Mouse (Mus musculus): ENCODE data around the gene Tmprss13.

- TF ChIP-seq CTCF (IDR thresholded peaks at IDR 0.05; ENCODE audit: borderline replicate concordance, control insufficient read depth, extremely low read depth, insufficient read depth, low read length, poor library complexity) (no peak), POLR2A (IDR thresholded peaks at IDR 0.05; ENCODE audit: control insufficient read depth, extremely low read depth, insufficient read depth, low read length, poor library complexity) (no peak)
Measured at GRCm38 (mm10) chr9:45374988-45375502, 56.1 kb downstream of the Tmprss13 start.

Measured in thymus, adult 2 months (tissue).